Mouse (Mus musculus) thymus, postnatal 14 days (tissue): Measurements from ENCODE around the gene Mgat4c.

Source experiments
- DNase-seq: peaks from one replicate; pipeline ENCODE4 v3.0.0; 2021

The Mgat4c gene

DNA sequence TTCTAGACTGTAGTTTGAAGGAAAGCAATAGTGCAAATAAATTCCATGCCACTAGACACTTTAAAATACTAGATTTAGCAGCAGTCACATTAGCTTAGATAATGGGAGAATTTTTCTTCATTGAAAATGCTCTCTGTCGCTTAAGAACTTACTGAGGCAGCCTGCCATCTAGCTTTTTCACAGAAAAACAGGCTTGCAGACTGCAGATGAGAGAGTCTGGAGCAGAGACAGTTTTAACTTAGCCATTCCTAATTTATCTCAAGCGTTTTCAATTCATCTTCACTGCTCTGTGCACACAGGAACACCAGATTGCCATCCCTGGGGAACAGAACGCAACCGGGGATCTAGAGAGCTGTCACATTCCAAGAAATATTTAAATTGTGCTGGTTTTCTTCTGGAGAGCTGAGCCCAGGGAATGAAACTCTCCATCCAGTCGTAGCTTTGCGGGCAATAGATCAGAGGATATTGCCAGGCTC, at the start of gene Mgat4c:
Gene Mgat4c (plus strand): TSS at position 51 of the 476 bp plus-strand sequence.
- DNase-seq = no peak

DNA sequence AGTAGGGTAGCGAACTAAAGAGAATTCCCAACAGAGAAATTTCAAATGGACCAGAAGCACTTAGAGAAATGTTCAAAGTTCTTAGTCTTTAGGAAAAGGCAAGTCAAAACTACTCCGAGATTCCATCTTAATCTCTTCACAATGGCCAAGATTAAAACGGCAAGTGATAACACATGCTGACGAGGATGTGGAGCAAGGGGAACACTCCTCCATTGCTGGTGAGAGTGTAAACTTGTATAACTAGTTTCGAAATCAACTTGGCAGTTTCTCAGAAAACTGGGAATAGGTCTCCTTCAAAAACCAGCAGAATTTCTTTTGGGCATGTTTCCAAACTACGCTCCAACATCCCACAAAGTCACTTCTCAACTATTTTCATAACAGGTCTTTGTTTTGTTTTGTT, 46.0 kb upstream of the Mgat4c start:
- no peak for DNase-seq

DNA sequence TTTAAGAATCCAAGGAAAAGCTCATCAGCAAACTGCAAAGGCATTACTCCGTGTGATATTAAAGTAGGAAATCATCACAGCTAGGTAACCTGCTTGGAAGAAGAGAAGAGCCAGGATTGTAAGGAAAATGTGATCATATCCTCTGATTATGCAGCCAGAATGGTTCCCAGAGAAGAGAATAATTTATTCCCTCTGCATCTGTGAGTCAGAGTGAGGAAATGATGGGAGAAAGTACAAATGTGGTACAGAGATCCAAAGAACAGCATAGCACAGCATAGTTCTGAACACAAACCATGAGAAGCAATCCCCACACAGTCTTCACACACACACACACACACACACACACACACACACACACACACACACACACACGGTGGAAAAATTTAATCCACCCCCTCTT, 40.2 kb upstream of the Mgat4c start:
- no peak for DNase-seq

GRCm38 (mm10) chr10:101681914-101682313, 627 bp downstream of the Mgat4c start:
- DNase-seq = no peak

DNA sequence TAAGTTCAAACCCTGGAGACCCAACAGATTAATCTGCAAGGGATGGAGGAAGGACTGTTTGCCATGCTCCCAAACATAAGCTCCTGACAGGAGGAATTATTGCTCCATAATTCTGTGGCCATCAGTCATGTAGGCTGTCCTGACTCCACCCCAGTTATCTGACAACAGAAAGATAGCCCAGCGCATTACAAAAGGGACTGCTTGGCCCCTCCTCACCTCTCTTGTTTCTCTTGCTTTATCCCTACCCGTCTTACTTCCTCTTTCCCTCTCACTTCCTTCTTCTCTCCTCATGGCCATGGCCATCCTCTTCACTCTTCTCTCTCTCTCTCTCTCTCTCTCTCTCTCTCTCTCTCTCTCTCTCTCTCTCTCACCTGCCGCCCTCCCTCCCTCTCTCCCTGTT, 80.5 kb downstream of the Mgat4c start:
- no peak for DNase-seq

GRCm38 (mm10) chr10:101770688-101771087, 89.4 kb downstream of the Mgat4c start:
- no peak for DNase-seq

GRCm38 (mm10) chr10:101771157-101771556, 89.9 kb downstream of the Mgat4c start:
- no peak for DNase-seq

GRCm38 (mm10) chr10:101783161-101783744, 102.0 kb downstream of the Mgat4c start:
- no peak for DNase-seq

GRCm38 (mm10) chr10:101795507-101795906, 114.2 kb downstream of the Mgat4c start:
- no peak for DNase-seq

GRCm38 (mm10) chr10:101798831-101799474, 117.7 kb downstream of the Mgat4c start:
- no peak for DNase-seq

- DNase-seq = no peak
These were observed 127.5 kb downstream of the Mgat4c start for GRCm38 (mm10) chr10:101808768-101809167.

GRCm38 (mm10) chr10:101816902-101817301, 135.6 kb downstream of the Mgat4c start:
- DNase-seq = no peak

GRCm38 (mm10) chr10:101827944-101828343, 146.7 kb downstream of the Mgat4c start:
- no peak for DNase-seq

GRCm38 (mm10) chr10:101856115-101856514, 174.8 kb downstream of the Mgat4c start:
- DNase-seq = no peak

GRCm38 (mm10) chr10:101889866-101890265, 208.6 kb downstream of the Mgat4c start:
- DNase-seq = no peak

DNA sequence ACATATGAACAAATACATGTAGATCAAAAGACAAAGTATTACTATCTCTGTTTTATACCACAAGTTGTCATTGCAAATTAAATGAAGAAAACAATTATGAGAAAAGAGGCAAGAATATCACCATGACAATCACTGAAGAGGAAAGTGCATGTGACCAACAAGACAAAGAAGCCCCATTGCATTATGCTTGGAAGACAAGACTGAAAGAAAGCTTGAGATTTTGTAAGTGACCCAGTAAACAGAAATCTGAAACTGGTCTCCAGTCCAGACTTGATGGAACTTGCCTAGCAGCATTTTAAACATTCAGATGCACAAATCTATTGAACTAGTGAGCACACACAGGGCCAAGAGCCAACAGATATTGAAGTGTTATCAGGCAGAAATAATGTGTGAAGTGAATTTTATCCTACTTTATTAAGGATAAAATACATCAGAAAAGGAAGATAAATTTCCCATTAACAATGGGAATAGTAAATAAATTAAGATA, 236.1 kb downstream of the Mgat4c start:
- DNase-seq = no peak

DNA sequence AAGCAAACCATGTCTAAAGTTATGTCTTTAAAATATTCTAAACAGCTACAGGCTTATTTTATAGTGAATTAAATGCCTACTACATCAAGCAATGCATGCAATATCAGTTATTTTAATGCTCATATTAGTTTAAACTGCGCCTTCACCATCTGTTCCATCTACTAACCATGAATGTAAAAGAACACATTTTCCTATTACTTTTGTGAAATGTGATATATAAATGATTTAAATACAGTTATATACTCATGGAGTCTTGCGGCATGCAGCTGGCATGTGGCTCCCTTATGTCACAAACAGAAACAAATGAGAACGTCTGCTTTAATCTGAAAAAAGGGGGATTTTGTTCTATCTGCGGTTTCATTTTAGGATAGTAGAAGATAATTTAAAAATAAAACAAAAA, 316.3 kb downstream of the Mgat4c start:
- DNase-seq = no peak

DNA sequence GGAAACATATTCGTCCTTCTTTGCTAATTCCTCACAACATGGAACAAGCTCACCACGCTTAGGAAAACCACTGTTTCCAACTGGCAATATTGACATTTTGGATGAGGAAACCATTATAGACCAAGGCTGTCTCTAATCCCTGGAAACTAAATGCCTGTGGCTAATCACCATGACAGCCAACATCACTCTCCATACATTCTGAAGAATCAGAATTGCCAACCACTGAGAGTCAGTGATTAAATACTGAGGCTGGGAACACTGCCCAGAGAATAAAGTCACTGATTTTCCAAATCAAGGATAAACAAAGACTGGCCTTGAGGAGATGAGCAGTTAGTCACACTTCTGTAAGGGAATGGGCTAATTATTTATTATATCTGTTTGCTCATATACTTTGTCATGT, 361.2 kb downstream of the Mgat4c start:
- no peak for DNase-seq

DNA sequence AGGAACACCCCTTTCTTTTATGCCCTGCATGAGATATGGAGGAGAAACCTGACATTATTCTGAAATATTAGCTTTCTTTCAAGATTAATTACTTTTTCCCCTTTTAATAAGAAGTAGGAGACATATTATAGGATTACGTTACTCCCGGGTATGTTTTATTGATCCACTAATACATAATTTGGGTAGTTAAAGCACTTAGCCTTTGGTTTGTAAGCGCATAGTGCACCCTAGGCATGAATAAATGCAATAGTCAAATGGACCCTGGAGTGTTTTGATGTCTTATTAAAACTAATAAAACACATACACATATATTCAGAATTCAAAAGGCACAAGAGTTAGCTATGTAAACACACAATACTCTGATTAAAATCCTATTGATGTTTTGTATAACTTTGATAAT, 374.9 kb downstream of the Mgat4c start:
- no peak for DNase-seq

- DNase-seq = no peak
These were observed 375.8 kb downstream of the Mgat4c start for GRCm38 (mm10) chr10:102056975-102057565.

- DNase-seq = no peak
These were observed 393.5 kb downstream of the Mgat4c start for GRCm38 (mm10) chr10:102074541-102075398.

GRCm38 (mm10) chr10:102123153-102123552, 441.9 kb downstream of the Mgat4c start:
- no peak for DNase-seq

- no peak for DNase-seq
These were observed 446.1 kb downstream of the Mgat4c start for GRCm38 (mm10) chr10:102127340-102127739.
